Mouse (Mus musculus): ENCODE results near the gene 1110025L11Rik. TPM values are rescaled to one million over a fixed set of nuclear protein-coding genes. Genes with fewer than 3 reads are reported as not detected.
"Not testable (repeated sequence)": the region's sequence is repeated elsewhere in the genome, so short reads cannot be mapped to it uniquely, and the experiment has no call there.

1110025L11Rik gene
- not detected in 2 replicates for polyA plus RNA-seq (2015; fragmentation: Nextera tagmentation; extraction: Ambion mirVana)

DNA sequence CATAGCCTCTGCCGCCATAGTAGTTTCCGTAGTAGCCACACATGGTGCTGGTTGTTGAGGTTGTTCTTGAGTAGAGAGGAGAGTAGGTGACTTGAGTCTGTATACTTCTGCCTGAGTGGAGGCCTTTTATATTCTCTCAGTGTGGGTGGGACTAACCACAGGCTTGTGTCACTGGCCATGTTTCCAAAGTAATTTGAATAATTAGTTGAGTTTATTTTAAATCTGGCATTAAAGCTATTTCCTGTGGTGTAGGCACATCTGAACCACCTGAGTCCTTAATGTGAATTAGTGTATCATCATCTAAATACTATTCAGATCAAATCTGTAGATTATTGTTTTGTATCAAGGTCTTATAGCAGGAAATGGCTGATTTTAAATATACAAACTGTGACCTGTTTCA, at the start of gene 1110025L11Rik:
1110025L11Rik (minus strand) TSS at position 101 of the 400 bp plus-strand sequence.
- not testable (repeated sequence) for ATAC-seq

DNA sequence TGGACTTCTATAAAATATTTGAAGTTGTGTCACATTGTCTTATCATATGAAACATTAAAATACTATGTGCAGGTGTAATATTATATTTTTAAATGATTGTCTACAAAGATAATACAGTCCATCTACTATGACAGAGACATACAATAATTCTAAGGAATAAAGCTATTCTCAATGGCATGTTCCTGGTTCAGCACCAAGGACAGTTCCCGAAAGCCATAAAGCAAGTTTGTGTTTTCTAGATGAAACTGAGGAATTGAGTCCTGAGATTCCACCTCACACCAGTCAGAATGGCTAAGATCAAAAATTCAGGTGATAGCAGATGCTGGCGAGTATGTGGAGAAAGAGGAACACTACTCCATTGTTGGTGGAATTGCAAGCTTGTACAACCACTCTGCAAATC, 7.2 kb upstream of the 1110025L11Rik start:
- WGBS (ENCODE audit: insufficient replicate concordance): 59% methylated on average over 2 of the region's 2 CpGs
- H3K27me3 ChIP-seq (ENCODE audit: insufficient read depth, low read length); H3K4me2 ChIP-seq (ENCODE audit: low read depth, low read length); H3K4me3 ChIP-seq (ENCODE audit: low read depth, low read length); H3K4me1 ChIP-seq (ENCODE audit: insufficient read depth); H3K9ac ChIP-seq (replicated peaks); ATAC-seq; H3K27ac ChIP-seq (ENCODE audit: low read depth); DNase-seq; H3K9me3 ChIP-seq (ENCODE audit: low read length); H3K36me3 ChIP-seq (replicated peaks; ENCODE audit: insufficient read depth, low read length): not testable (repeated sequence)

More for the DNA sequence above, at the start of gene 1110025L11Rik:
- not testable (repeated sequence) for H3K9ac ChIP-seq (replicated peaks); H3K36me3 ChIP-seq (replicated peaks; ENCODE audit: insufficient read depth, low read length); H3K4me2 ChIP-seq (ENCODE audit: low read depth, low read length); H3K27ac ChIP-seq (ENCODE audit: low read depth); H3K4me3 ChIP-seq (ENCODE audit: low read depth, low read length); H3K4me1 ChIP-seq (ENCODE audit: insufficient read depth); H3K9me3 ChIP-seq (ENCODE audit: low read length); H3K27me3 ChIP-seq (ENCODE audit: insufficient read depth, low read length); DNase-seq
- no CpG with 5 or more reads among the region's 2 CpGs for WGBS (ENCODE audit: insufficient replicate concordance)

DNA sequence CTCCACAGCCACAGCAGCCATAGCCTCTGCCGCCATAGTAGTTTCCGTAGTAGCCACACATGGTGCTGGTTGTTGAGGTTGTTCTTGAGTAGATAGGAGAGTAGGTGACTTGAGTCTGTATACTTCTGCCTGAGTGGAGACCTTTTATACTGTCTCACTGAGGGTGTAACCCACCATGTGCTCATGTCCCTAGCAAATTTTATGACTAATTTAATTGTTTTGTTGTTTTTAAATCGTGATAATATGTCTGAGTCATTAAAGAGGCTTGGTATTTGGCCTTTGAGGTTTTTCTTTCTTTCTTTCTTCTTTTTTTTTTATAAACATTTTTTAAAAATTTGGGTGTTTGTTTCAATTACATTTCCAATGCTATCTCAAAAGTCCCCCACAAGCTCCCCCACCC, 16.0 kb downstream of the 1110025L11Rik start, which contains the start of gene Krtap6-5:
Krtap6-5 (minus strand) TSS at position 101 of the 400 bp plus-strand sequence.
- DNase-seq (no peak), ATAC-seq (no peak)
- no peak within 1 kb of the TSS for H3K27ac ChIP-seq (ENCODE audit: low read depth)
- no peak within 1 kb of the TSS for H3K4me3 ChIP-seq (ENCODE audit: low read depth, low read length)
- no peaks in the 10 kb centered on the region for H3K9me3 ChIP-seq (ENCODE audit: low read length)
- TF ChIP-seq CTCF (IDR thresholded peaks at IDR 0.05; ENCODE audit: low read depth) (no peak), EP300 (IDR thresholded peaks at IDR 0.05; ENCODE audit: low read depth) (no peak)
- no peaks in the 10 kb centered on the region for H3K27me3 ChIP-seq (ENCODE audit: insufficient read depth, low read length)
- no peak within 1 kb of the TSS for H3K4me2 ChIP-seq (ENCODE audit: low read depth, low read length)
- WGBS (ENCODE audit: insufficient replicate concordance): 71% methylated on average over 3 of the region's 3 CpGs
- no peaks in the 10 kb centered on the region for H3K36me3 ChIP-seq (replicated peaks; ENCODE audit: insufficient read depth, low read length)
- no peak within 1 kb of the TSS for H3K9ac ChIP-seq (replicated peaks)
- H3K4me1 ChIP-seq (ENCODE audit: insufficient read depth): no peaks in the 10 kb centered on the region

DNA sequence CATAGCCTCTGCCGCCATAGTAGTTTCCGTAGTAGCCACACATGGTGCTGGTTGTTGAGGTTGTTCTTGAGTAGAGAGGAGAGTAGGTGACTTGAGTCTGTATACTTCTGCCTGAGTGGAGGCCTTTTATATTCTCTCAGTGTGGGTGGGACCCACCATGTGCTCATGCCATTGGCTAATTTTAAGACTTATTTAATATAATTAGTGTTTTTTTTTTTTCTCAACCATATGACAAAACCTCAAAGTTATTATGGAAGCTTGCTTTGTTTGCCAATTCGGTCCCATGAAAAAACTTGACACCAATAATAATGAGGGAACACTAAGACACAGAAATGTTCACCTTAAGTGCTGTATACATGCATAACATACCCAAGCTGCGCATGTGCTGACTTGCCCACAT, 22.4 kb downstream of the 1110025L11Rik start, which contains the start of gene Gm10228:
Gm10228 (minus strand) TSS at position 101 of the 400 bp plus-strand sequence.
- WGBS (ENCODE audit: insufficient replicate concordance): 78% methylated on average over 2 of the region's 4 CpGs

DNA sequence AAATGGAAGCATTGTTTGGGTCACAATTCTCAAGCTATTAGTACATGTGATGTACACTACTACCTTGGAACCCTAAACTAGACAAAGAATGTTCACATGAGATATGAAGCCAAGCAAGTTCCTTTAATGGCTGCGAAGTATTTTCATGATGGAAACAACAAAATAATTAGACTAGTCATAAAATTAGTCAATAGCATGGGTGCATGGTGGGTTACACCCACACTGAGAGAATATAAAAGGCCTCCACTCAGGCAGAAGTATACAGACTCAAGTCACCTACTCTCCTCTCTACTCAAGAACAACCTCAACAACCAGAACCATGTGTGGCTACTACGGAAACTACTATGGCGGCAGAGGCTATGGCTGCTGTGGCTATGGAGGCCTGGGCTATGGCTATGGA, 32.4 kb downstream of the 1110025L11Rik start, which contains the start of gene Krtap6-1:
Krtap6-1 (plus strand) TSS at position 301 of the 400 bp plus-strand sequence.
- H3K27ac ChIP-seq (ENCODE audit: low read depth); H3K36me3 ChIP-seq (replicated peaks; ENCODE audit: insufficient read depth, low read length); H3K9ac ChIP-seq (replicated peaks); H3K4me3 ChIP-seq (ENCODE audit: low read depth, low read length); H3K27me3 ChIP-seq (ENCODE audit: insufficient read depth, low read length); DNase-seq; H3K4me2 ChIP-seq (ENCODE audit: low read depth, low read length); H3K9me3 ChIP-seq (ENCODE audit: low read length); H3K4me1 ChIP-seq (ENCODE audit: insufficient read depth); ATAC-seq: not testable (repeated sequence)
- 74% methylated on average over 3 of the region's 3 CpGs for WGBS (ENCODE audit: insufficient replicate concordance)

More for the DNA sequence above, 22.4 kb downstream of the 1110025L11Rik start, which contains the start of gene Gm10228:
- H3K27me3 ChIP-seq (ENCODE audit: insufficient read depth, low read length); H3K36me3 ChIP-seq (replicated peaks; ENCODE audit: insufficient read depth, low read length); ATAC-seq; H3K4me2 ChIP-seq (ENCODE audit: low read depth, low read length); H3K4me3 ChIP-seq (ENCODE audit: low read depth, low read length); DNase-seq; H3K27ac ChIP-seq (ENCODE audit: low read depth); H3K4me1 ChIP-seq (ENCODE audit: insufficient read depth); H3K9ac ChIP-seq (replicated peaks); H3K9me3 ChIP-seq (ENCODE audit: low read length): not testable (repeated sequence)

DNA sequence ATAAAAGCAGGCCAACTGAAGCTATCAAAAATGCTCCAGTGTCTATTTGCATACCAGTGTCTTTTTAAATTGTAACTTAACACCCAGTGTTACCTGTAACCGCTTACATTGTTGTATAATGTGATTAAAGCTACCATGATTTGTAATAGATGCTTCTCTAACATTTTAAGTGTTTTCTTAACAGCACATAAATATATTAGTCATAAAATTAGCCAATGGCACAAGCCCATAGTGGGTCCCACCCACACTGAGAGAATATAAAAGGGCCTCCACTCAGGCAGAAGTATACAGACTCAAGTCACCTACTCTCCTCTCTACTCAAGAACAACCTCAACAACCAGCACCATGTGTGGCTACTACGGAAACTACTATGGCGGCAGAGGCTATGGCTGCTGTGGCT, 48.8 kb downstream of the 1110025L11Rik start, which contains the start of gene Gm10229:
Gm10229 (plus strand) TSS at position 301 of the 400 bp plus-strand sequence.
- not testable (repeated sequence) for H3K27me3 ChIP-seq (ENCODE audit: insufficient read depth, low read length); H3K4me3 ChIP-seq (ENCODE audit: low read depth, low read length); H3K9me3 ChIP-seq (ENCODE audit: low read length); ATAC-seq; DNase-seq; H3K9ac ChIP-seq (replicated peaks); H3K4me1 ChIP-seq (ENCODE audit: insufficient read depth); H3K4me2 ChIP-seq (ENCODE audit: low read depth, low read length); H3K36me3 ChIP-seq (replicated peaks; ENCODE audit: insufficient read depth, low read length); H3K27ac ChIP-seq (ENCODE audit: low read depth)
- WGBS (ENCODE audit: insufficient replicate concordance): 71% methylated on average over 1 of the region's 3 CpGs

DNA sequence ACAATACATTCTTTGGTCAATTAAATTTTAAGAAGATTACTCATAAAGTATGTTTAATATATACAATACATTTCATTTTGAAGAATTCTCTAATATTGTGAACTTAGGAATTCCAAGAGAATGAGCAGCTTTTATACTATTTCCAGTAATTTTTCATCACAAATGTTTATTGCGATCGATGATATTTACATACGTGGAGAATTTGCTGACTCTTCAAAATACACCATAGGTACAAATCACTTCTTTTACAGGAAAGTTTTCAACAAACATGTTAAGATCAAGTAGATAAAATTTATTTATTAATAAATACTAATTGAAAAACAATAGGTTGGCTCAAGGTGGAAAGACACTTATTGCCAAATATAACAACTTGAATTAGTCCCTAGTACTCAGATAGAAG, 49.8 kb downstream of the 1110025L11Rik start:
- 88% methylated on average over 3 of the region's 3 CpGs for WGBS (ENCODE audit: insufficient replicate concordance)

More for the DNA sequence above, 49.8 kb downstream of the 1110025L11Rik start:
- H3K27ac ChIP-seq (ENCODE audit: low read depth): no peak overlapping the region
- no peak overlapping the region for H3K4me3 ChIP-seq (ENCODE audit: low read depth, low read length)
- H3K36me3 ChIP-seq (replicated peaks; ENCODE audit: insufficient read depth, low read length): no peaks in the 10 kb centered on the region
- no peaks in the 10 kb centered on the region for H3K4me1 ChIP-seq (ENCODE audit: insufficient read depth)
- H3K9ac ChIP-seq (replicated peaks): no peak overlapping the region
- no peak for DNase-seq
- no peaks in the 10 kb centered on the region for H3K27me3 ChIP-seq (ENCODE audit: insufficient read depth, low read length)
- TF ChIP-seq EP300 (IDR thresholded peaks at IDR 0.05; ENCODE audit: low read depth) (no peak), CTCF (IDR thresholded peaks at IDR 0.05; ENCODE audit: low read depth) (no peak)
- no peak overlapping the region for H3K4me2 ChIP-seq (ENCODE audit: low read depth, low read length)
- H3K9me3 ChIP-seq (ENCODE audit: low read length): no peaks in the 10 kb centered on the region
- no peak for ATAC-seq

Other genes with a start within 250 kb of the 1110025L11Rik start
- not detected in 2 replicates for gene Krtap15, start 243.8 kb downstream of the 1110025L11Rik start, polyA plus RNA-seq (2015; fragmentation: Nextera tagmentation; extraction: Ambion mirVana)
- gene Krtap14, start 237.9 kb downstream of the 1110025L11Rik start, polyA plus RNA-seq (2015; fragmentation: Nextera tagmentation; extraction: Ambion mirVana): not detected in 2 replicates
- gene Krtap19-1, start 194.6 kb downstream of the 1110025L11Rik start, polyA plus RNA-seq (2015; fragmentation: Nextera tagmentation; extraction: Ambion mirVana): not detected in 2 replicates
- gene Krtap19-2, start 189.7 kb downstream of the 1110025L11Rik start, polyA plus RNA-seq (2015; fragmentation: Nextera tagmentation; extraction: Ambion mirVana): not detected in 2 replicates
- not detected in 2 replicates for gene Krtap19-3, start 186.0 kb downstream of the 1110025L11Rik start, polyA plus RNA-seq (2015; fragmentation: Nextera tagmentation; extraction: Ambion mirVana)
- gene Krtap19-4, start 178.9 kb downstream of the 1110025L11Rik start, polyA plus RNA-seq (2015; fragmentation: Nextera tagmentation; extraction: Ambion mirVana): not detected in 2 replicates
- gene Krtap19-5, start 167.5 kb downstream of the 1110025L11Rik start, polyA plus RNA-seq (2015; fragmentation: Nextera tagmentation; extraction: Ambion mirVana): not detected in 2 replicates
- not detected in 2 replicates for gene Krtap19-9b, start 131.7 kb downstream of the 1110025L11Rik start, polyA plus RNA-seq (2015; fragmentation: Nextera tagmentation; extraction: Ambion mirVana)
- not detected in 2 replicates for gene Krtap16-3, start 101.1 kb downstream of the 1110025L11Rik start, polyA plus RNA-seq (2015; fragmentation: Nextera tagmentation; extraction: Ambion mirVana)
- not detected in 2 replicates for gene Krtap22-2, start 53.2 kb downstream of the 1110025L11Rik start, polyA plus RNA-seq (2015; fragmentation: Nextera tagmentation; extraction: Ambion mirVana)
- gene Gm10229, start 48.7 kb downstream of the 1110025L11Rik start, polyA plus RNA-seq (2015; fragmentation: Nextera tagmentation; extraction: Ambion mirVana): not detected in 2 replicates
- gene Krtap6-1, start 32.3 kb downstream of the 1110025L11Rik start, polyA plus RNA-seq (2015; fragmentation: Nextera tagmentation; extraction: Ambion mirVana): not detected in 2 replicates
- gene Gm10228, start 22.5 kb downstream of the 1110025L11Rik start, polyA plus RNA-seq (2015; fragmentation: Nextera tagmentation; extraction: Ambion mirVana): not detected in 2 replicates
- not detected in 2 replicates for gene Krtap6-5, start 16.1 kb downstream of the 1110025L11Rik start, polyA plus RNA-seq (2015; fragmentation: Nextera tagmentation; extraction: Ambion mirVana)
- gene Krtap6-3, start 20.0 kb upstream of the 1110025L11Rik start, polyA plus RNA-seq (2015; fragmentation: Nextera tagmentation; extraction: Ambion mirVana): not detected in 2 replicates
- not detected in 2 replicates for gene Gm6358, start 76.8 kb upstream of the 1110025L11Rik start, polyA plus RNA-seq (2015; fragmentation: Nextera tagmentation; extraction: Ambion mirVana)
- gene Gm10061, start 87.1 kb upstream of the 1110025L11Rik start, polyA plus RNA-seq (2015; fragmentation: Nextera tagmentation; extraction: Ambion mirVana): not detected in 2 replicates
- gene Gm9789, start 94.0 kb upstream of the 1110025L11Rik start, polyA plus RNA-seq (2015; fragmentation: Nextera tagmentation; extraction: Ambion mirVana): not detected in 2 replicates
- gene Gm7735, start 105.5 kb upstream of the 1110025L11Rik start, polyA plus RNA-seq (2015; fragmentation: Nextera tagmentation; extraction: Ambion mirVana): not detected in 2 replicates
- not detected in 2 replicates for gene 1110057P08Rik, start 110.7 kb upstream of the 1110025L11Rik start, polyA plus RNA-seq (2015; fragmentation: Nextera tagmentation; extraction: Ambion mirVana)
- gene Krtap20-2, start 141.9 kb upstream of the 1110025L11Rik start, polyA plus RNA-seq (2015; fragmentation: Nextera tagmentation; extraction: Ambion mirVana): not detected in 2 replicates

All from liver, postnatal 0 days (tissue).